Mouse (Mus musculus) lung, embryonic 14.5 days (tissue): ENCODE results near the gene Trim31. TPM values are rescaled to one million over a fixed set of nuclear protein-coding genes. Genes with fewer than 3 reads are reported as not detected.

ENCODE experiments used
- ATAC-seq: fragments of 200-750 bp; cut with Nextera tagmentation; 2 replicates; pipeline ENCODE4 v1.8.0; 2017; ENCODE audit warnings: mild to moderate bottlenecking, moderate TSS enrichment, moderate library complexity; ENCODE audit not compliant: insufficient read depth
- DNase-seq: peaks from one replicate; pipeline ENCODE4 v3.0.0-alpha.2; 2015
- H3K27ac ChIP-seq: fragments of 300-500 bp; sonication (generic); 2 replicates; pipeline ENCODE4 v1.5.1; 2014; ENCODE audit warnings: low read depth, mild to moderate bottlenecking, moderate library complexity
- H3K27me3 ChIP-seq: fragments of 300-500 bp; sonication (generic); 2 replicates; pipeline ENCODE4 v1.6.1; 2014; ENCODE audit warnings: low read length, control low read depth; ENCODE audit not compliant: insufficient read depth
- H3K36me3 ChIP-seq: fragments of 300-500 bp; sonication (generic); 2 replicates; pipeline ENCODE4 v1.6.1; 2014; ENCODE audit warnings: control low read depth; ENCODE audit not compliant: insufficient read depth
- H3K4me1 ChIP-seq: fragments of 300-500 bp; sonication (generic); 2 replicates; pipeline ENCODE4 v1.6.1; 2014; ENCODE audit warnings: antibody characterized with exemption, control low read depth; ENCODE audit not compliant: insufficient read depth
- H3K4me2 ChIP-seq: fragments of 300-500 bp; sonication (generic); 2 replicates; pipeline ENCODE4 v1.6.1; 2014; ENCODE audit warnings: mild to moderate bottlenecking
- H3K4me3 ChIP-seq: fragments of 300-500 bp; sonication (generic); 2 replicates; pipeline ENCODE4 v1.5.1; 2014; ENCODE audit warnings: low read depth, low read length
- H3K9ac ChIP-seq: fragments of 300-500 bp; sonication (generic); 2 replicates; pipeline ENCODE4 v1.6.1; 2014
- H3K9me3 ChIP-seq: fragments of 300-500 bp; sonication (generic); 2 replicates; pipeline ENCODE4 v1.6.1; 2016; ENCODE audit warnings: low read depth, low read length, control low read depth
- CTCF ChIP-seq: IDR thresholded peaks from 2 replicates; pipeline ENCODE4 v1.5.1; 2016; ENCODE audit warnings: antibody characterized with exemption, low read depth
- WGBS: fragments of 180-500 bp; shearing (Covaris S2); extraction: QIAGEN DNeasy Blood & Tissue Kit; methylation state at CpG from one replicate; pipeline ENCODE4 v1.1.7; 2014; 5-methylcytosine and 5-hydroxymethylcytosine counted together
- polyA plus RNA-seq: library from polyadenylated mRNA; unstranded; fragments of >200 nt; fragmentation: Nextera tagmentation; extraction: Ambion mirVana; gene quantifications from 2 replicates; pipeline ENCODE4 v1.2.1, GENCODE M21; 2014

The Trim31 gene
- 0.11 and 0.16 TPM in 2 replicates for polyA plus RNA-seq

GRCm38 (mm10) chr17:36897552-36898205 lies at the start of gene Trim31:
Gene Trim31, plus strand, starts transcription at chr17:36898118.
- H3K36me3 ChIP-seq: no peaks in the 10 kb centered on the region
- 54% methylated on average over 6 of the region's 6 CpGs for WGBS

GRCm38 (mm10) chr17:36848911-36849310 lies 49.0 kb upstream of the Trim31 start:
- no peak overlapping the region for H3K4me2 ChIP-seq
- ATAC-seq: no peak
- WGBS: 81% methylated on average over 5 of the region's 5 CpGs

More at GRCm38 (mm10) chr17:36897552-36898205, at the start of gene Trim31:
- Histone ChIP-seq H3K9ac (no peak within 1 kb of the TSS), H3K4me2 (no peak within 1 kb of the TSS), H3K4me3 (no peak within 1 kb of the TSS), H3K9me3 (no peaks in the 10 kb centered on the region), H3K27ac (no peak within 1 kb of the TSS), H3K4me1 (no peaks in the 10 kb centered on the region), H3K27me3 (no peaks in the 10 kb centered on the region)
- DNase-seq: no peak
- ATAC-seq: no peak
- no peak for TF ChIP-seq CTCF

GRCm38 (mm10) chr17:36849992-36850391 lies 47.9 kb upstream of the Trim31 start:
- Histone ChIP-seq H3K9ac (no peak overlapping the region), H3K27me3 (no peaks in the 10 kb centered on the region), H3K4me1 (no peaks in the 10 kb centered on the region), H3K36me3 (peaks cover 39% of the 10 kb centered on the region), H3K4me3 (no peak overlapping the region), H3K9me3 (no peaks in the 10 kb centered on the region), H3K4me2 (no peak overlapping the region), H3K27ac (no peak overlapping the region)
- DNase-seq (no peak), ATAC-seq (no peak)
- TF ChIP-seq CTCF: no peak
- 80% methylated on average over 2 of the region's 2 CpGs for WGBS

More at GRCm38 (mm10) chr17:36848911-36849310, 49.0 kb upstream of the Trim31 start:
- no peak for TF ChIP-seq CTCF
- Histone ChIP-seq H3K27me3 (no peaks in the 10 kb centered on the region), H3K4me1 (no peaks in the 10 kb centered on the region), H3K9me3 (no peaks in the 10 kb centered on the region), H3K27ac (no peak overlapping the region), H3K4me3 (no peak overlapping the region), H3K9ac (no peak overlapping the region), H3K36me3 (peaks cover 28% of the 10 kb centered on the region)
- no peak for DNase-seq

GRCm38 (mm10) chr17:36851200-36851599 lies 46.7 kb upstream of the Trim31 start:
- ATAC-seq (no peak; the same call in 1 of the 2 replicates), DNase-seq (no peak)
- H3K9ac ChIP-seq: no peak overlapping the region
- no peak overlapping the region for H3K4me3 ChIP-seq
- H3K4me1 ChIP-seq: no peaks in the 10 kb centered on the region
- no peaks in the 10 kb centered on the region for H3K27me3 ChIP-seq
- H3K9me3 ChIP-seq: no peaks in the 10 kb centered on the region
- no peak for TF ChIP-seq CTCF
- 66% methylated on average over 5 of the region's 5 CpGs for WGBS
- no peak overlapping the region for H3K4me2 ChIP-seq
- H3K36me3 ChIP-seq: peaks cover 50% of the 10 kb centered on the region
- H3K27ac ChIP-seq: no peak overlapping the region

- H3K4me3 ChIP-seq: no peak overlapping the region
- no peak overlapping the region for H3K9ac ChIP-seq
- H3K27ac ChIP-seq: no peak overlapping the region
- no peak for TF ChIP-seq CTCF
- no peak overlapping the region for H3K4me2 ChIP-seq
- peaks cover 54% of the 10 kb centered on the region for H3K36me3 ChIP-seq
- H3K4me1 ChIP-seq: no peaks in the 10 kb centered on the region
- H3K27me3 ChIP-seq: no peaks in the 10 kb centered on the region
- 54% methylated on average over 5 of the region's 5 CpGs for WGBS
- no peak for DNase-seq
- no peaks in the 10 kb centered on the region for H3K9me3 ChIP-seq
- ATAC-seq: no peak
Observed at GRCm38 (mm10) chr17:36851627-36852026, 46.3 kb upstream of the Trim31 start.

- ATAC-seq (no peak), DNase-seq (no peak)
- H3K4me1 ChIP-seq: no peaks in the 10 kb centered on the region
- H3K9ac ChIP-seq: no peak overlapping the region
- TF ChIP-seq CTCF: no peak
- peaks cover 78% of the 10 kb centered on the region for H3K36me3 ChIP-seq
- no peaks in the 10 kb centered on the region for H3K27me3 ChIP-seq
- H3K27ac ChIP-seq: no peak overlapping the region
- 93% methylated on average over 3 of the region's 3 CpGs for WGBS
- no peaks in the 10 kb centered on the region for H3K9me3 ChIP-seq
- no peak overlapping the region for H3K4me3 ChIP-seq
- H3K4me2 ChIP-seq: no peak overlapping the region
Observed at GRCm38 (mm10) chr17:36855484-36855883, 42.4 kb upstream of the Trim31 start.

- H3K27me3 ChIP-seq: no peaks in the 10 kb centered on the region
- H3K4me2 ChIP-seq: no peak overlapping the region
- 89% methylated on average over 4 of the region's 4 CpGs for WGBS
- no peak for DNase-seq
- H3K4me3 ChIP-seq: no peak overlapping the region
- no peak overlapping the region for H3K27ac ChIP-seq
- no peak for TF ChIP-seq CTCF
- H3K9ac ChIP-seq: no peak overlapping the region
- no peak for ATAC-seq
- H3K4me1 ChIP-seq: no peaks in the 10 kb centered on the region
- no peaks in the 10 kb centered on the region for H3K9me3 ChIP-seq
- H3K36me3 ChIP-seq: peaks cover 71% of the 10 kb centered on the region
Observed at GRCm38 (mm10) chr17:36856236-36856635, 41.7 kb upstream of the Trim31 start.
